Mouse (Mus musculus) midbrain, embryonic 10.5 days (tissue): ENCODE results near the gene Olfr449. TPM values are rescaled to one million over a fixed set of nuclear protein-coding genes. Genes with fewer than 3 reads are reported as not detected.

Source experiments
- DNase-seq: peaks from one replicate; pipeline ENCODE4 v3.0.0-alpha.2; 2017; ENCODE audit warnings: low spot score
- H3K27ac ChIP-seq: fragments of 300-500 bp; sonication (generic); replicated peaks from 2 replicates; pipeline ENCODE4 v1.5.1; 2016; ENCODE audit warnings: mild to moderate bottlenecking
- H3K27me3 ChIP-seq: fragments of 300-500 bp; sonication (generic); 2 replicates; pipeline ENCODE4 v1.6.1; 2016; ENCODE audit warnings: low read depth, mild to moderate bottlenecking; ENCODE audit not compliant: poor library complexity, severe bottlenecking
- H3K36me3 ChIP-seq: fragments of 300-500 bp; sonication (generic); 2 replicates; pipeline ENCODE4 v1.6.1; 2016; ENCODE audit warnings: mild to moderate bottlenecking, moderate library complexity
- H3K4me1 ChIP-seq: fragments of 300-500 bp; sonication (generic); 2 replicates; pipeline ENCODE4 v1.6.1; 2016
- H3K4me3 ChIP-seq: fragments of 300-500 bp; sonication (generic); 2 replicates; pipeline ENCODE4 v1.5.1; 2016; ENCODE audit warnings: mild to moderate bottlenecking, moderate library complexity
- H3K9me3 ChIP-seq: fragments of 300-500 bp; sonication (generic); replicated peaks from 2 replicates; pipeline ENCODE4 v1.6.1; 2016; ENCODE audit warnings: mild to moderate bottlenecking
- WGBS: fragments of 180-500 bp; shearing (Covaris S2); methylation state at CpG from one replicate; pipeline ENCODE4 v1.1.7; 2016; 5-methylcytosine and 5-hydroxymethylcytosine counted together
- polyA plus RNA-seq: library from polyadenylated mRNA; unstranded; fragments of >200 nt; fragmentation: Nextera tagmentation; extraction: Ambion mirVana; gene quantifications from 2 replicates; pipeline ENCODE4 v1.2.1, GENCODE M21; 2016

Olfr449 gene
- not detected in 2 replicates for polyA plus RNA-seq

GRCm38 (mm10) chr6:42834084-42834483 is at the start of gene Olfr449:
Olfr449 (plus strand) TSS chr6:42834384.
- DNase-seq, result no peak
- H3K9me3 ChIP-seq, result no peaks in the 10 kb centered on the region
- H3K4me3 ChIP-seq, result no peak within 1 kb of the TSS
- no peaks in the 10 kb centered on the region for H3K27me3 ChIP-seq
- H3K27ac ChIP-seq, result no peak within 1 kb of the TSS
- H3K36me3 ChIP-seq, result no peaks in the 10 kb centered on the region
- H3K4me1 ChIP-seq, result no peaks in the 10 kb centered on the region

GRCm38 (mm10) chr6:42784793-42785192 is 49.4 kb upstream of the Olfr449 start, which contains the start of gene Olfr452:
Olfr452 (plus strand) TSS chr6:42785093.
- Histone ChIP-seq H3K27me3 (no peaks in the 10 kb centered on the region), H3K36me3 (no peaks in the 10 kb centered on the region), H3K4me1 (no peaks in the 10 kb centered on the region), H3K9me3 (no peaks in the 10 kb centered on the region), H3K4me3 (no peak within 1 kb of the TSS), H3K27ac (no peak within 1 kb of the TSS)
- no peak for DNase-seq

GRCm38 (mm10) chr6:42790247-42790948 is 43.8 kb upstream of the Olfr449 start:
- WGBS, result 48% methylated on average over 4 of the region's 4 CpGs
- Histone ChIP-seq H3K27ac (no peak overlapping the region), H3K4me3 (no peak overlapping the region), H3K27me3 (no peaks in the 10 kb centered on the region), H3K9me3 (no peaks in the 10 kb centered on the region), H3K36me3 (no peaks in the 10 kb centered on the region), H3K4me1 (no peaks in the 10 kb centered on the region)
- DNase-seq, result no peak

- Histone ChIP-seq H3K27me3 (no peaks in the 10 kb centered on the region), H3K4me1 (no peaks in the 10 kb centered on the region), H3K9me3 (no peaks in the 10 kb centered on the region), H3K27ac (no peak overlapping the region), H3K36me3 (no peaks in the 10 kb centered on the region), H3K4me3 (no peak overlapping the region)
- no peak for DNase-seq
- WGBS, result 85% methylated on average over 9 of the region's 9 CpGs
Observed at GRCm38 (mm10) chr6:42790949-42791556, 43.1 kb upstream of the Olfr449 start.

- Histone ChIP-seq H3K4me3 (no peak overlapping the region), H3K27me3 (no peaks in the 10 kb centered on the region), H3K9me3 (no peaks in the 10 kb centered on the region), H3K4me1 (no peaks in the 10 kb centered on the region), H3K36me3 (no peaks in the 10 kb centered on the region), H3K27ac (no peak overlapping the region)
- DNase-seq, result no peak
- 85% methylated on average over 3 of the region's 3 CpGs for WGBS
Observed at GRCm38 (mm10) chr6:42794982-42795381, 39.2 kb upstream of the Olfr449 start.

- no peak within 1 kb of the TSS for H3K4me3 ChIP-seq
- 91% methylated on average over 1 of the region's 1 CpGs for WGBS
- no peaks in the 10 kb centered on the region for H3K36me3 ChIP-seq
- no peak within 1 kb of the TSS for H3K27ac ChIP-seq
- H3K4me1 ChIP-seq, result no peaks in the 10 kb centered on the region
- no peaks in the 10 kb centered on the region for H3K27me3 ChIP-seq
- H3K9me3 ChIP-seq, result no peaks in the 10 kb centered on the region
- no peak for DNase-seq
Observed at GRCm38 (mm10) chr6:42811639-42812038, 22.5 kb upstream of the Olfr449 start, which contains the start of gene Olfr450. Olfr450 (plus strand) TSS chr6:42811939.

GRCm38 (mm10) chr6:42860222-42860819 is 26.1 kb downstream of the Olfr449 start:
- peaks cover 5% of the 10 kb centered on the region; the same call in 1 of the 2 replicates for H3K4me1 ChIP-seq
- H3K36me3 ChIP-seq, result no peaks in the 10 kb centered on the region
- no peak overlapping the region for H3K27ac ChIP-seq
- H3K27me3 ChIP-seq, result no peaks in the 10 kb centered on the region
- H3K4me3 ChIP-seq, result no peak overlapping the region
- H3K9me3 ChIP-seq, result no peaks in the 10 kb centered on the region
- 17% methylated on average over 4 of the region's 4 CpGs for WGBS
- DNase-seq, result no peak

GRCm38 (mm10) chr6:42869695-42870094 is 35.5 kb downstream of the Olfr449 start:
- no peaks in the 10 kb centered on the region for H3K36me3 ChIP-seq
- no peak for DNase-seq
- no peaks in the 10 kb centered on the region for H3K9me3 ChIP-seq
- no peaks in the 10 kb centered on the region for H3K4me1 ChIP-seq
- H3K27me3 ChIP-seq, result no peaks in the 10 kb centered on the region
- H3K4me3 ChIP-seq, result no peak overlapping the region
- WGBS, result 83% methylated on average over 3 of the region's 3 CpGs
- H3K27ac ChIP-seq, result no peak overlapping the region

- Histone ChIP-seq H3K27me3 (no peaks in the 10 kb centered on the region), H3K4me3 (no peak overlapping the region), H3K36me3 (no peaks in the 10 kb centered on the region), H3K9me3 (no peaks in the 10 kb centered on the region), H3K27ac (no peak overlapping the region), H3K4me1 (no peaks in the 10 kb centered on the region)
- no peak for DNase-seq
Observed at GRCm38 (mm10) chr6:42876323-42876722, 42.1 kb downstream of the Olfr449 start.

Other genes with a start within 250 kb of the Olfr449 start
- gene Tcaf3, start 236.7 kb upstream of the Olfr449 start, polyA plus RNA-seq, result not detected in 2 replicates
- gene Tcaf2, start 189.1 kb upstream of the Olfr449 start, polyA plus RNA-seq, result 3.9 and 4.2 TPM in 2 replicates
- gene Tcaf1, start 124.3 kb upstream of the Olfr449 start, polyA plus RNA-seq, result 106 and 146 TPM in 2 replicates
- not detected in 2 replicates for gene Olfr453, start 95.0 kb upstream of the Olfr449 start, polyA plus RNA-seq
- gene Olfr38, start 78.0 kb upstream of the Olfr449 start, polyA plus RNA-seq, result not detected in 2 replicates
- gene Olfr452, start 49.3 kb upstream of the Olfr449 start, polyA plus RNA-seq, result not detected in 2 replicates
- not detected in 2 replicates for gene Olfr450, start 22.4 kb upstream of the Olfr449 start, polyA plus RNA-seq
- gene Olfr448, start 56.1 kb downstream of the Olfr449 start, polyA plus RNA-seq, result not detected in 2 replicates
- gene Olfr447, start 74.5 kb downstream of the Olfr449 start, polyA plus RNA-seq, result not detected in 2 replicates
- gene Olfr446, start 87.0 kb downstream of the Olfr449 start, polyA plus RNA-seq, result not detected in 2 replicates
- not detected in 2 replicates for gene Olfr444, start 114.7 kb downstream of the Olfr449 start, polyA plus RNA-seq